Mouse (Mus musculus) stomach, postnatal 0 days (tissue): ENCODE data around the gene Clrn3. TPM values are rescaled to one million over a fixed set of nuclear protein-coding genes. Genes with fewer than 3 reads are reported as not detected.

Experiments used
- ATAC-seq: fragments of 200-750 bp; cut with Nextera tagmentation; 2 replicates; pipeline ENCODE4 v1.8.0; 2017; ENCODE audit not compliant: low FRiP score, low TSS enrichment
- DNase-seq: peaks from one replicate; pipeline ENCODE4 v3.0.0-alpha.2; 2016; ENCODE audit warnings: low spot score
- H3K27ac ChIP-seq: fragments of 300-500 bp; sonication (generic); replicated peaks from 2 replicates; pipeline ENCODE4 v1.5.1; 2014; ENCODE audit warnings: mild to moderate bottlenecking, control low read depth
- H3K27me3 ChIP-seq: fragments of 300-500 bp; sonication (generic); 2 replicates; pipeline ENCODE4 v1.6.1; 2014; ENCODE audit warnings: low read length; ENCODE audit not compliant: control insufficient read depth, insufficient read depth
- H3K36me3 ChIP-seq: fragments of 300-500 bp; sonication (generic); 2 replicates; pipeline ENCODE4 v1.6.1; 2014; ENCODE audit warnings: low read length, mixed read lengths; ENCODE audit not compliant: control insufficient read depth, insufficient read depth
- H3K4me1 ChIP-seq: fragments of 300-500 bp; sonication (generic); replicated peaks from 2 replicates; pipeline ENCODE4 v1.6.1; 2014; ENCODE audit warnings: antibody characterized with exemption; ENCODE audit not compliant: control insufficient read depth, insufficient read depth
- H3K4me2 ChIP-seq: fragments of 300-500 bp; sonication (generic); replicated peaks from 2 replicates; pipeline ENCODE4 v1.6.1; 2014; ENCODE audit warnings: low read depth, mild to moderate bottlenecking, control low read depth, moderate library complexity
- H3K4me3 ChIP-seq: fragments of 300-500 bp; sonication (generic); 2 replicates; pipeline ENCODE4 v1.5.1; 2014; ENCODE audit warnings: low read depth, low read length, control low read depth
- H3K9ac ChIP-seq: fragments of 300-500 bp; sonication (generic); 2 replicates; pipeline ENCODE4 v1.6.1; 2014; ENCODE audit warnings: mild to moderate bottlenecking, low read length, control low read depth, mixed read lengths
- H3K9me3 ChIP-seq: fragments of 300-500 bp; sonication (generic); 2 replicates; pipeline ENCODE4 v1.6.1; 2016; ENCODE audit warnings: low read length; ENCODE audit not compliant: control insufficient read depth
- CTCF ChIP-seq: IDR thresholded peaks from 2 replicates; pipeline ENCODE4 v1.5.1; 2016; ENCODE audit warnings: antibody characterized with exemption, low read depth, mild to moderate bottlenecking, moderate library complexity
- EP300 ChIP-seq: optimal IDR thresholded peaks from 2 replicates; pipeline ENCODE3; 2016; ENCODE audit warnings: antibody characterized with exemption
- WGBS: fragments of 180-500 bp; shearing (Covaris S2); extraction: QIAGEN DNeasy Blood & Tissue Kit; methylation state at CpG from one replicate; pipeline ENCODE4 v1.1.7; 2014; 5-methylcytosine and 5-hydroxymethylcytosine counted together
- polyA plus RNA-seq: library from polyadenylated mRNA; unstranded; fragments of >200 nt; fragmentation: Nextera tagmentation; extraction: Ambion mirVana; gene quantifications from 2 replicates; pipeline ENCODE4 v1.2.1, GENCODE M21; 2015

Gene Clrn3
- polyA plus RNA-seq, 1 experiment from 2014 or later: 0.63 TPM

DNA sequence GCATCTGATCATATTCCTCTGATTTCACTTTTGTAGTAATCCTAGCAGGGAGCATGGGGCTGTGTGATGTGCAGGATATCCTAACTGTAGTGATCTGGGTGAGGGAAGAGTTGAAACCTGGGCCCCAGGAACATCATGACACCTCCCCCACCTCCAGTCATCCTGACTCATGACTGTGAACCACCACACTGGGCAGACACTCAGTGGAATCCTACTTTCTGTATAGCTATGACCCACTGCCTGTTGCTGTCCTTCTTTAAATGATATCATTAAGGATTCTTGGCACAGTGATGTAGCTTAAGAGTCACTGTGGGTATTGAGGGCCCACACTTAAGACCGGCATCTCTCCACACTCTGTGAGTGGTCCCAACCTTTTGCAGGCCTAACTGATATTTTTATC lies 39.1 kb upstream of the Clrn3 start:
- Histone ChIP-seq H3K4me1 (no peaks in the 10 kb centered on the region), H3K9me3 (no peaks in the 10 kb centered on the region), H3K9ac (no peak overlapping the region), H3K36me3 (no peaks in the 10 kb centered on the region), H3K27ac (no peak overlapping the region), H3K27me3 (no peaks in the 10 kb centered on the region), H3K4me2 (no peak overlapping the region), H3K4me3 (no peak overlapping the region)
- TF ChIP-seq EP300 (no peak), CTCF (no peak)
- no peak for DNase-seq
- WGBS: 75% methylated on average over 1 of the region's 1 CpGs
- no peak for ATAC-seq

DNA sequence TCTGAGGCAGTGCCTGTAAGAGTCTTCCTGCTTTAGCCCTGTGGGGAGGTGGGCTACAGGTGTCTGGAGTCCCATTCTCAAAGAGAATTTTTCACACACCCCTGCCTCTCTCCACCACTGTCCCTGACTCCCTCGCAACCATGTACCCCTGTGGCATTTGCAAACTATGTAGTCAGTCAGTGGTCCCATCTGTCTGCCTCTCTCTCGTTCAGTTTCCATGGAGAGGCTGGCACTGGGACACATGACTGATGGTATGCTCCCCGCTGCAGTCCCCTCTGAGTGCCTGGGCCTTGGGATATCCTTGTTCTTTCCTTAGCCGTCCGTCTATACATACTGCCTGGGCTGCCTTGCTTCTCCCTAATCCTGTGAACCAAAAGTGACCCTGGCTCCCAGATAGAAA lies 37.6 kb upstream of the Clrn3 start:
- Histone ChIP-seq H3K4me2 (no peak overlapping the region), H3K36me3 (no peaks in the 10 kb centered on the region), H3K9me3 (no peaks in the 10 kb centered on the region), H3K4me1 (no peaks in the 10 kb centered on the region), H3K27ac (no peak overlapping the region), H3K9ac (no peak overlapping the region), H3K4me3 (no peak overlapping the region), H3K27me3 (no peaks in the 10 kb centered on the region)
- TF ChIP-seq EP300 (no peak), CTCF (no peak)
- DNase-seq (no peak), ATAC-seq (no peak)
- 79% methylated on average over 5 of the region's 5 CpGs for WGBS

DNA sequence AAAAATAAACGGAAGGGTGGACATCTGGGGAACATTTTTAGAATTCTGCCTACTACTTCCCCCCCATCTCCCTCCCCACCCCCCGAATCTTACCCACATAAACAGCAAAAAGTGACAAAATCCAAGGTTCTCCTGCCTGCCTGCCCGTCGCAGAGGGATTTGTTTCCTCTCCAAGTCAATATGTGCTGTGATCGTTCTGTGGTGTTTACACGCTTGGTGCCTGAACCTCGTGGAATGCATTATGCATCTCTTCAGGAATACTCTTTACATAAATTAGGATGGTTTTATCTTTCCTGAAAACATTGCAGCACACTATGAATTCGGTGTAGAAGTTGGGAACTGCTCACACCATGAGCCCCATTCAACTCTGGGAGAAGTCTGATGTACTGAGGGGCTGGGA lies 35.6 kb upstream of the Clrn3 start:
- no peaks in the 10 kb centered on the region for H3K9me3 ChIP-seq
- no peak overlapping the region for H3K9ac ChIP-seq
- H3K27ac ChIP-seq: no peak overlapping the region
- 73% methylated on average over 8 of the region's 8 CpGs for WGBS
- no peaks in the 10 kb centered on the region for H3K36me3 ChIP-seq
- ATAC-seq (no peak), DNase-seq (no peak)
- no peaks in the 10 kb centered on the region for H3K27me3 ChIP-seq
- no peak overlapping the region for H3K4me2 ChIP-seq
- TF ChIP-seq EP300 (no peak), CTCF (no peak)
- H3K4me1 ChIP-seq: no peaks in the 10 kb centered on the region
- H3K4me3 ChIP-seq: no peak overlapping the region

DNA sequence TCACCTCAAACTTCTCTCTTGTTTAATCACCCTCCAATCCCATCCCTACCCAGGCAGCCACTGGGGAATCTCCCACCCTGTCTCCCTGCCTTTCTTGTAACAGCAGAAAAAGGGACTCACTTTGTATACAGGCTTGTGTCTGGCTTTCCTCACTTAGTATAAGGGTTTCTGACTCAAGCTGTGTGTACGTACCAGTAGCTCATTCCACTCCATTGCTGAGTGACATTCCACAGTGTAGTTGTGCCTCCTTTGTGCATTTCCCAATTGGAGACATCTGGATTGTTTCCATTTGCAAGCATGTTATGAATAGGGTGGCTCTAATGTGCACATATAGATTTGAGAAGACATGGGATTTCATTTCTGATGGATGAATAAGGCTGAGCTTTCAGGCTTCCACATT lies 31.8 kb upstream of the Clrn3 start:
- ATAC-seq (no peak), DNase-seq (no peak)
- no peaks in the 10 kb centered on the region for H3K9me3 ChIP-seq
- H3K4me1 ChIP-seq: no peaks in the 10 kb centered on the region
- no peaks in the 10 kb centered on the region for H3K36me3 ChIP-seq
- H3K27me3 ChIP-seq: no peaks in the 10 kb centered on the region
- TF ChIP-seq CTCF (no peak), EP300 (no peak)
- no peak overlapping the region for H3K4me3 ChIP-seq
- 37% methylated on average over 1 of the region's 1 CpGs for WGBS
- no peak overlapping the region for H3K27ac ChIP-seq
- H3K9ac ChIP-seq: no peak overlapping the region
- no peak overlapping the region for H3K4me2 ChIP-seq

DNA sequence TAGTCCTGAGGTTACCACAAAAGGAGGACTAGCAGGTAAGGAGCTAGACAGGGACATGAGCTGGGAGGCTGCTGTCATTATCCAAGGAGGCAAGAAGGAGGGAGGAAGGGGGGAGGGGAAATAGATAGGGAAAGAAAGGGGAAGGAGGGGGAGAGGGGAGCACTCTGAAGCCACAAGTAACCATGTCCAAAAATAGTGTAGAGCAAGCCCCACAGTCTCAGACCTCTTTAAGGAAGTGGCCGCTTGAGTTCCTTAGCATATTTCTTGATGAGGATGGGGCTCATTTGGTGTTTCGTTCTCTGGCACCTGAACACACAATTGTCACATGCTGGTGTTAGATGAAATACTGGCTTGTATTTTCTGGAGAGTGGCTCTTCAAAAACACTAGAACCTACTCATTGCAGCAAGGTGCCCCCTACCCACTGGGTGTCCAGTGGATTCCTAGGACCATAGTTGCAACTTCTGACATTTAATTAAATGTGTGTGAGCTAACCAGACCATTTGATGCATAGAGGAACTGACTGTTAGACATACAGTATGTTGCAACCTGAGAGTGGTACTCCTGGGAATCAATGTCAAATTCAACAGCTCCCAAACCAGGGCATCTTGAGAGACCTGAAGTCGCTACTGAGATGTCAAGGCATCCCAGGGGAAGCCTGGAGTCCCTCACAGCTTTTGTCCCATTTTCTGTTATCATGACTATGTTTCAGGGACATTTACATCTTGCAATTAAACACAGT lies 28.4 kb upstream of the Clrn3 start:
- no peak overlapping the region for H3K27ac ChIP-seq
- ATAC-seq (no peak), DNase-seq (no peak)
- 75% methylated on average over 3 of the region's 3 CpGs for WGBS
- no peak overlapping the region for H3K4me2 ChIP-seq
- no peaks in the 10 kb centered on the region for H3K27me3 ChIP-seq
- H3K9ac ChIP-seq: no peak overlapping the region
- no peaks in the 10 kb centered on the region for H3K36me3 ChIP-seq
- H3K4me1 ChIP-seq: no peaks in the 10 kb centered on the region
- TF ChIP-seq CTCF (no peak), EP300 (no peak)
- no peaks in the 10 kb centered on the region for H3K9me3 ChIP-seq
- no peak overlapping the region for H3K4me3 ChIP-seq

DNA sequence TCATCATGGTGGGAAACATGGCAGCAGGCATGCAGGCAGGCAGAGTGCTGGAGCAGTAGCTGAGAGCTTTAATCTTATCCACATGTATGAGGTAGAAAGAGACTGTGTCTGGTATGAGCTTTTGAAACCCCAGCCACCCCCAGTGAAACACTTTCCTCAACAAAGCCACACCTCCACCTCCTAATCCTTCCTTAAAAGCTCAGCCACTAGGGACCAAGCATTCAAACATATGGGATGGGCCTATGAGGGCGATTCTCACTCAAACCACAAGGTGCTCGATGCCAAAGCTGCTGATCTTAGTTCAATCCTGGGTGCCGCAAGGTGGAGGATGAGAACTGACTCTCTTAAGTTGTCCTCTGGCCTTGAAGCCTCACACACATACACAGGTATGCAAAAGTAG lies 25.1 kb upstream of the Clrn3 start:
- no peak for ATAC-seq
- no peaks in the 10 kb centered on the region for H3K27me3 ChIP-seq
- H3K4me3 ChIP-seq: no peak overlapping the region
- no peak for DNase-seq
- H3K27ac ChIP-seq: no peak overlapping the region
- no peaks in the 10 kb centered on the region for H3K36me3 ChIP-seq
- no peak overlapping the region for H3K9ac ChIP-seq
- 71% methylated on average over 3 of the region's 3 CpGs for WGBS
- no peak overlapping the region for H3K4me2 ChIP-seq
- TF ChIP-seq EP300 (no peak), CTCF (no peak)
- no peaks in the 10 kb centered on the region for H3K9me3 ChIP-seq
- no peaks in the 10 kb centered on the region for H3K4me1 ChIP-seq
